Mouse (Mus musculus) lung, adult 2 months (tissue): ENCODE data around the gene Zfp185.

ENCODE experiments used
- CTCF ChIP-seq: fragments of 200-500 bp; IDR thresholded peaks from 2 replicates; pipeline ENCODE4 v1.5.1; 2011; ENCODE audit warnings: mild to moderate bottlenecking, low read length, control low read depth; ENCODE audit not compliant: insufficient read depth
- POLR2A ChIP-seq: fragments of 200-500 bp; IDR thresholded peaks from 2 replicates; pipeline ENCODE4 v1.6.1; 2011; ENCODE audit warnings: low read depth, mild to moderate bottlenecking, control low read depth, low read length, borderline replicate concordance; ENCODE audit errors: extremely low read depth

GRCm38 (mm10) chrX:72960431-72960830 is 26.7 kb upstream of the Zfp185 start:
- TF ChIP-seq POLR2A: no peak
- no peak for TF ChIP-seq CTCF
